Mouse (Mus musculus) heart, postnatal 36 days (tissue): Measurements from ENCODE around the gene Sox12. TPM values are rescaled to one million over a fixed set of nuclear protein-coding genes. Genes with fewer than 3 reads are reported as not detected.
"Not testable (repeated sequence)": the region's sequence is repeated elsewhere in the genome, so short reads cannot be mapped to it uniquely, and the experiment has no call there.

Experiments
- DNase-seq, 2 experiments: peaks; one replicate each; pipeline ENCODE4 v3.0.0; 2021 to 2022
- intact Hi-C: fragments of 180-260 bp; cut with DNase I; formaldehyde crosslinking; loops from one replicate; pipeline ENCODE4 v1.15.1; 2025
- total RNA-seq, 2 experiments: library from RNA; stranded (reverse); gene quantifications; 2 replicates each; pipeline ENCODE4 v1.2.3; 2021

Gene Sox12
- total RNA-seq = 10 to 100 TPM in 1 of 2 experiments, 1 to 10 TPM in 1; 8.2 to 13.8 TPM

DNA sequence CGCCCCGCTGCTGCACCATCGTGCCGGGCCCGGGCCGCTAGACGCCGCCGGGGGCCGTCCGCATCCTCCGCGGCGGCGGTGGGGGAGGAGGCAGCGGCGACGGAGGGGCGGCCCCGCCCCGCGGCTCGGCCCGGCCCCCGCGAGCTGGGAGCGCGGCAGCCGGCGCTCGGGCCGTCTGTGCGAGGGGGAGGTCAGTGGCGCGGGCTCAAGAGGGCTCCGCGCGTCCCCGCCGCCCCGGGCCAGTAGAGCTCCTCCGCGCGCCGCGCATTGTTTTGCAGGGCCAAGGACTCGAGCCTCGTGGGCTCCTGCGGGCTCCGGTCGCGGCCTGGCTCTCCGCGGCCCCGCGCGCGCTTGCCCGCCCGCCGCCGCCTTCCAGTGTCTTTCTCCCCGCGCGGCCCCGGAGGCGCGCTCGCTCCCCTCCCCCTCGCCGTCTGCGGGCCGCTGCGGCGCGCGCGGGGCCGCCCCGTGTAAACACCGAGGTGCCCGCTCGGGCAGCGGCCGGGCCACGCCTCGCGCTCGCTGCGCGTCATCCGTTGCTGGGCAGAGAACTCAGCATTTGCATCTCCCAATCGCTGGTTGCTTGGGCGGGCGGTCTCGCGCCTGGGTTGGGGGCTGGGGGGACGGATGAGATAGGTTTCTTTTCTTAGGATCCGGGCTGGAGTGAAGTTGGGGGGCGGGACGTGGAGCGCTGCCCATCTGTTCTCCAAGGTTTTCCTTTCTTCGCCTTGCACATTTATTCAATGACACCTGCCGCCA is at the start of gene Sox12:
Gene Sox12 (minus strand): TSS at position 384 of the 756 bp plus-strand sequence.
- intact Hi-C loops = loop anchor here (1.0 to 10.0 kb wide), 4 partner anchors 13 to 187 kb away; partner anchors contain the start of genes Defb19 and Defb29
- DNase-seq = peak; percentile 95 to 99

DNA sequence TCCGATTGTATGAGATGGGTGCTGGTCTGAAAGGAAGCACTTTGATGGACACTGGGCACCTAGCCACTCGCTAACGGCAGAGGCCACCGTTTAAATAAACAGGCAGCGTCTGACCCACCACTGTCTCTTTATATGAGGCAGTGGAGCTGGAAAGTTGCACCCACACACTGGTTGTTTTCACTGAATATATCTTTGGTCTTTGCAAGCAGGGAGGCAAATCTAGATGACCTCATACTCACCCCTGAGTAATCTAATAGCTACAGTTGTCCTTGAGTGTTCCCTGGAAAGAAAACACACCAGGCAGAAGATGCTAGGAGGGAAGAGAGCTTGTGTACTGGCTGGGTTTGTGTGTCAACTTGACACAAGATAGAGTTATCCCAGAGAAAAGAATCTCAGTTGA is 49.6 kb upstream of the Sox12 start:
- intact Hi-C loops = no loop called here
- DNase-seq = no peak

- DNase-seq = no peak
- intact Hi-C loops = no loop called here
These were observed 48.8 kb upstream of the Sox12 start for GRCm38 (mm10) chr2:152446642-152447041.

- no peak for DNase-seq
- intact Hi-C loops = no loop called here
These were observed 45.4 kb upstream of the Sox12 start for GRCm38 (mm10) chr2:152443281-152443680.

DNA sequence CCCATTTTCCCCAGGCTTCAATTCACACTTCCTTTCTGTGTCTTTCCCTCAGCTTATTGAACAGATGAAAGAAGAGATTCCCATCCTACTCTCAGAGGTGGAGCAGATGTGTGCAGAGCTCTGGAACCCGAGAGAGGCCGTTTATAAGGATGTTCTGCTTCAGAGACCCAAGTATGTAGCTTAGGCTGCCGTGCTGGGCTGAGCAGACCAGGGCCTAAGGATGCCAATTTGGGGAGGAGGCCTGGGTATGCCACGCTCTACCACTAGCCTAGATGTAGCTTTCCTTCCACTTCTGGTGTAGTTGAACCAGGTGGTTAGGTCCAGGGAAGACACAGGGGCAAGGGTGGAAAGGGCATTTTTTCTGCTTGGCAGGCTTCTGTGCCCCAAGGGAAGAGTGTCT is 44.5 kb upstream of the Sox12 start:
- DNase-seq = no peak
- intact Hi-C loops = no loop called here

DNA sequence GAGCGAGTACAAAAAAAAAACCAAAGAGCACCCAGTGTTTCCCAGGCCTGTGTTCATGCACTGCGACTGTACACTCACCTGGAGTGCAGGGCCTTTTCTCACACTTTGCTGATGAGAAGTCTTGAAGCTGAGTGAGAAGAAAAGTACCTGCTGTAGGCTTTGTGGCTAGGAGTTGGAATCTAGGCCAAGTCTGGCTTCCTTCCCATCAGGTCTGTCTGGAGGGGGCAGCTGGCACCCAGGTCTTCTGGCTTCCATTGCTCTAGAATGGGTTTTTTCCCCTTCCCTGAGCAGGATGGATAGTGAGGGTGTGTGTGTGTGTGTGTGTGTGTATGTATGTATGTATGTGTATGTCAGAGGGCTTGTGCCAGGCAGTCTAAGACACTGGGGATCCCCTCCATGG is 42.0 kb upstream of the Sox12 start:
- intact Hi-C loops = no loop called here
- no peak for DNase-seq

DNA sequence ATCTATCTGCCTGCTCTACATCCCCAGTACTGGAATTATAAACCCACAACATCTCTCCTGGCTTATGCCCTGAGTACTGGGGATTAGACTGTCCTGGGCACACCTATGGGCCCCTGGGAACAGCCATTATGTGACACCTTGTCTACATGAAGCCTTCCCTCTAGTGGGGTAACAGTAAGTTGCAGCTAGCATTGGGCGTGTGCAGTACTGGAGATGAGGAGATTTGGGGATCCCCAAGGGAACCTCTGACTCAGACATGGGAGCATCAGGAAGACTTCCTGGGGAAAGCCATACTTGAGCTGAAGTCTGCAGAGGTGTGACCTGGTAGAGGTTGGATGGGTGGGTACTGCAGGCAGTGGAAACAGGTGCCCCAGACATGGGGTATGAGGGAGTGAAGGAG is 41.1 kb upstream of the Sox12 start:
- DNase-seq = no peak
- intact Hi-C loops = no loop called here

- intact Hi-C loops = loop anchor here (1.0 to 2.0 kb wide), 3 partner anchors 22 to 72 kb away; partner anchors contain the start of genes 6820408C15Rik and Zcchc3
- peak; percentile 84 to 89 for DNase-seq
These were observed 39.4 kb upstream of the Sox12 start for GRCm38 (mm10) chr2:152436983-152437860.

GRCm38 (mm10) chr2:152436405-152436901 is 38.6 kb upstream of the Sox12 start:
- intact Hi-C loops = loop anchor here (2.0 kb wide), 2 partner anchors 22 to 72 kb away; partner anchors contain the start of genes 6820408C15Rik and Zcchc3
- peak in 1 of 2 experiments; percentile 15 for DNase-seq

- intact Hi-C loops, DNase-seq: not testable (repeated sequence)
These were observed 30.6 kb upstream of the Sox12 start for GRCm38 (mm10) chr2:152428481-152428880.

GRCm38 (mm10) chr2:152427493-152427892 is 29.6 kb upstream of the Sox12 start:
- no peak for DNase-seq
- intact Hi-C loops = no loop called here

DNA sequence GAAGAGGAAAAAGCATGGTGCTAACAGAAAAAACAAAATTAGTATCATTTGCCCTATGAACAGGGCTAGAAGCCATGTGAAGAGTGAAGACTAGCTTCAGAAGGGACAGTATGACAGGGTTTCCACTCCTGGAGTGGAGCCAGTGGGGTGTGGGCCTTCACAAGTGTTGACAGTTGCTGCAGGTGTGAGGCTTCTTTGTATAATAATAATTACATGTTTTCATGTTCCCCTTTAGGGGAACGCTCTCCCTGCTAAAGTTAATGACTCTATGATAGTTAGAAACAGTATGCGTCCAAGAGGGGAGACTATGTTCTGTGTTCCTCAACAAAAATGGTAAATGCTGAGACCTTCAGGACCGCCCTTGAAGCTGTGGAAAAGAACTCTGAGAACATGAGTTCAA is 17.9 kb upstream of the Sox12 start:
- DNase-seq = no peak
- intact Hi-C loops = loop anchor here (2.0 kb wide), 1 partner anchor 21 kb away; no protein-coding TSS in a partner anchor

- intact Hi-C loops = loop anchor here (2.0 kb wide), 1 partner anchor 22 kb away; no protein-coding TSS in a partner anchor
These were observed 17.4 kb upstream of the Sox12 start, which contains the start of gene 6820408C15Rik for GRCm38 (mm10) chr2:152415287-152415686. TSS of gene 6820408C15Rik (plus strand) at chr2:152415587.

DNA sequence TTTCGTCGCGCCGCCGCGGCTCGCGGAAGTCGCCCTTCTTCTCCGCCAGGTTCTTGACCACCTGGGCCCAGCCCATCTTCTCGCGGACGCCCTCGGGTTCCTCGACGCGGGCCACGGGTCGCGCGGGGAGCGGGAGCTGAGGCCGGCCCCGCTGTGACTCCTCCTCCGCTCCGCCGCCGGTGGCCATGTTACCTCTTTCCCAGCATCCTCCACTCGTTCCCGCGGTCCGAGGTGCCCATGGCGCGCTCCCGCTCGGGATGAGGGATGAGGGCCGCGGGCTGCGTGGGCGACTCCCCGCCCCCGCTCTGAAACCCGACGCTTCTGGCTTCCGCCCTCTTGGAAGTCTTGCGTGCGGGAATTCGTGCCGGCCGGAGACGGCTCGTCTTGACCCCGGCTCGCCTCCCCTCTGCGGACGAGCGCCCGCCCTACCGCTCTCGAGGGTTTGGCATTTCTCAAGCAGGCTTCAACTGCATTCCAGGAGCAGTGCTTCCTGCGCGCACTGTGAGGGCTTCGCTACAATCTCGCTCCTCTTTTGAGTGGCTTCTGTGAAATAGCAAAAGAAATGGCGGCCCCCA is 16.8 kb upstream of the Sox12 start, which contains the start of gene Zcchc3:
Gene Zcchc3 (minus strand): TSS at position 437 of the 575 bp plus-strand sequence.
- intact Hi-C loops = loop anchor here (1.0 to 2.0 kb wide), 2 partner anchors 16 to 22 kb away; partner anchors contain the start of gene Sox12
- DNase-seq = peak; percentile 78 to 91

More at GRCm38 (mm10) chr2:152415287-152415686, 17.4 kb upstream of the Sox12 start, which contains the start of gene 6820408C15Rik:
- DNase-seq = no peak

DNA sequence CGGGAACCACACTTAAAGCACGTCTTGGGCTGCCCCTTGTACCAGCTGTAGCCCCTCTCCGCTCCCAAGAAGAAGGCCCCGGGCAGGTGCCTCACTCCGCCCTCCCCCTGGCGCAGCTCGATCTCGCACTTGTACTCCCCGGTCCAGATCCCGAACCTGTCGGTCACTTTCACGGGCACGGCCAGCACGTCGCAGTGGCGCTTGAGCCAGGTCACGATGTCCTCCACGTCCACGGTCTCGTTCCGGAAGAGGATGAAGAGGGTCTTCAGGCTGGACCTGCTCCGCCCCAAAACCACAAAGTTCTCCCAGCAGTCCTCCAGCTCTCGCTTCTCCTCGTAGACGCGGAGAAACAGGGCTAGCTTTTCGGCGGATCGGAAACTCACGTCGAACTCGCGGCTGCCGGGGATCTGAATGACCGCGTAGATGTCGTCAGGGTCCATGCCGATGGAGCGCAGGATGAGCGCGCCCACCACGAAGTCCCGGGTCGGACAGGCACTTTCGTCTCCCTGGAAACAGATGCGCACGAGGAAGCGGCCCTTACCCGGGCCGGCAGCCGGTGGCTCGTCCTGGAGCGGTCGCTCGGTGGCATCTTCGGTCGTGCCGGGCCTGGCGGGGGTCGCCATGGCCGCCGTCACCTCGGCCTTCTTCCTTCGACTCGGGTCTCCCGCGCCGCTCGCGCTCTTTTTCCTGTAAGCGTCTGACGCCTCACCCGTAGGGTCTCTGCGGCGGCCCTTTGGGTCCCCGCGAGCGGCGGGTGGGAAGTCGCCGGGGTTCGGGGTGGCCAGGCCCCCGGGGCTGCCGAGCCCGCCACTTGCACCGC is 16.1 kb upstream of the Sox12 start:
- intact Hi-C loops = loop anchor here (1.0 to 2.0 kb wide), 2 partner anchors 16 to 23 kb away; partner anchors contain the start of gene Sox12

DNA sequence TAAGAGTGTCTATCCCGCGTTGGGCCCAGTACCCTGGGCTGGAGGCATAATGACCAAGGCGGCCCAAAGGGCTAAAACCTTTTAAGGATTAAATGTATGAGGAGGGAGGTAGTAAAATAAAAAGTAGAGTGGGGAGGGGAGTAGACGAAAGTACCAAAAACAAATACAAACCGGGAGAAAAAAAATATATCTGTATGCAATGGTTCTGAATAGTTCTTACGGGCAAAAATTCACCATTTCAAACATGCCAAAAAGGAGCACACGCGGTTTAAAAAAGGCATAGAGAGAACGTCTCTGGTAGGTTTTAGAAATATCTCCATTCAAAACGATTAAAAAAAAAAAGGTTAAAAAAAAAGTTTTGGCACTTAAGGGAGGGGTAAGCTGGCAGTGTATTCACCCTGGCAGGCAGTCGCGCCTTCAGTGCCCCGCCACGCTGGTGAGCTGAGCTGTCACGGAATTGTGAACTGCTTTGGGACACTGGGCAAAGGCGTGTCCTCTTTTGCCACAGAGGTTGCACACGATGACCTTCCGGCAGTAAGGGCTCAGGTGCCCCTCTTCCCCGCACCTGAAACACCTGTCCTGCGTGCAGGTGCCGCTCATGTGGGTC is 15.4 kb upstream of the Sox12 start:
- intact Hi-C loops = no loop called here
- no peak for DNase-seq

More for the DNA sequence above, 16.1 kb upstream of the Sox12 start:
- peak; percentile 42 to 53 for DNase-seq

- DNase-seq = no peak
- intact Hi-C loops = no loop called here
These were observed 14.8 kb upstream of the Sox12 start for GRCm38 (mm10) chr2:152412526-152413157.

DNA sequence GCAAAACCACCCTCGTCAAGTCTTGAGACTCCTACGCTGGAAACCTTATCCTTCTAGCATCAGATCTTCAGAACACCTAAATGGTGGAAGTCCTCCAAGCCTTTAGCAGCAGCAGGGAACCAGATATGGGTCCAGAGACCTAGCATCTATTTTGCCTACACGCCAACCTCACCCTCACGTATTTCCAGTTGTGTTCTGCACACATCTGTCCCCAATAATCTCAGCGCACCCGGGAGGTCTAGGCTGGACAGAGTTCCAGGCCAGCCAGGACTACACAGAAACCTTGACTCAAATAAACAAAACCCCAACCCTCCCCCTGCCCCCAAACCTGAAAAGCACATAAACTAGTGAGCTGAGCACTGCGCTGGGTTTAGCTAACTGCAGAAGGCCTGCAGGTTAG is 13.6 kb upstream of the Sox12 start:
- intact Hi-C loops = loop anchor here (1.0 kb wide), 1 partner anchor 14 kb away; no protein-coding TSS in a partner anchor

More for the DNA sequence above, 13.6 kb upstream of the Sox12 start:
- no peak for DNase-seq
